Mouse (Mus musculus): Measurements from ENCODE around the gene Dnajc3. TPM values are rescaled to one million over a fixed set of nuclear protein-coding genes. Genes with fewer than 3 reads are reported as not detected.
"Not testable (repeated sequence)": the region's sequence is repeated elsewhere in the genome, so short reads cannot be mapped to it uniquely, and the experiment has no call there.

The Dnajc3 gene
- total and polyA plus RNA-seq, 3 experiments = 12.3 to 65.2 (median 62.2) TPM

- DNase-seq = no peak
Measured at GRCm38 (mm10) chr14:118930777-118931176, 7.0 kb upstream of the Dnajc3 start.

GRCm38 (mm10) chr14:118931181-118931580 is 6.6 kb upstream of the Dnajc3 start:
- no peak for DNase-seq

GRCm38 (mm10) chr14:118932956-118933355 is 4.8 kb upstream of the Dnajc3 start:
- no peak for DNase-seq

GRCm38 (mm10) chr14:118934686-118935085 is 3.1 kb upstream of the Dnajc3 start:
- DNase-seq = no peak

- DNase-seq = no peak
Measured at GRCm38 (mm10) chr14:118936236-118936635, 1.5 kb upstream of the Dnajc3 start.

- DNase-seq = no peak
Measured at GRCm38 (mm10) chr14:118936952-118937351, 824 bp upstream of the Dnajc3 start.

GRCm38 (mm10) chr14:118938551-118938950 is 775 bp downstream of the Dnajc3 start:
- DNase-seq = peak; percentile 41

GRCm38 (mm10) chr14:118940796-118941495 is 3.2 kb downstream of the Dnajc3 start:
- no peak for DNase-seq

- peak; percentile 37 for DNase-seq
Measured at GRCm38 (mm10) chr14:118942076-118942475, 4.3 kb downstream of the Dnajc3 start.

- no peak for DNase-seq
Measured at GRCm38 (mm10) chr14:118944702-118945101, 6.9 kb downstream of the Dnajc3 start.

- DNase-seq = no peak
Measured at GRCm38 (mm10) chr14:118948841-118949240, 11.1 kb downstream of the Dnajc3 start.

GRCm38 (mm10) chr14:118951912-118952583 is 14.3 kb downstream of the Dnajc3 start:
- DNase-seq = peak; percentile 30

GRCm38 (mm10) chr14:118958010-118958409 is 20.2 kb downstream of the Dnajc3 start:
- no peak for DNase-seq

- DNase-seq = no peak
Measured at GRCm38 (mm10) chr14:118965356-118966000, 27.7 kb downstream of the Dnajc3 start.

- DNase-seq = no peak
Measured at GRCm38 (mm10) chr14:118967646-118968045, 29.9 kb downstream of the Dnajc3 start.

GRCm38 (mm10) chr14:118972268-118972667 is 34.5 kb downstream of the Dnajc3 start:
- no peak for DNase-seq

- DNase-seq = no peak
Measured at GRCm38 (mm10) chr14:118977136-118977816, 39.5 kb downstream of the Dnajc3 start.

- no peak for DNase-seq
Measured at GRCm38 (mm10) chr14:118979571-118980325, 42.0 kb downstream of the Dnajc3 start.

- no peak for DNase-seq
Measured at GRCm38 (mm10) chr14:118980358-118980757, 42.6 kb downstream of the Dnajc3 start.

GRCm38 (mm10) chr14:118980890-118981289 is 43.1 kb downstream of the Dnajc3 start:
- DNase-seq = no peak

- DNase-seq = not testable (repeated sequence)
Measured at GRCm38 (mm10) chr14:118981711-118982428, 44.1 kb downstream of the Dnajc3 start.
